Mouse (Mus musculus) left cerebral cortex, postnatal 14 days (tissue): ENCODE measurements around the gene Rest. TPM values are rescaled to one million over a fixed set of nuclear protein-coding genes. Genes with fewer than 3 reads are reported as not detected.

Experiments
- DNase-seq, 2 experiments: peaks; one replicate each; pipeline ENCODE4 v3.0.0; 2021 to 2022; ENCODE audit warnings: low spot score in 2 of 2, mixed read lengths in 1 of 2
- intact Hi-C: fragments of 180-260 bp; cut with DNase I; formaldehyde crosslinking; loops from one replicate; pipeline ENCODE4 v1.15.1; 2025
- microRNA-seq, 2 experiments: library from miRNA; unstranded; fragments of <30 nt; microRNA quantifications; one replicate each; pipeline ENCODE4 v1.2.0; 2022
- total RNA-seq, 2 experiments: library from RNA; stranded (reverse); gene quantifications; 2 replicates each; pipeline ENCODE4 v1.2.3; 2021

The Rest gene
- total RNA-seq, 2 experiments from 2014 or later, result 4.2 TPM

DNA sequence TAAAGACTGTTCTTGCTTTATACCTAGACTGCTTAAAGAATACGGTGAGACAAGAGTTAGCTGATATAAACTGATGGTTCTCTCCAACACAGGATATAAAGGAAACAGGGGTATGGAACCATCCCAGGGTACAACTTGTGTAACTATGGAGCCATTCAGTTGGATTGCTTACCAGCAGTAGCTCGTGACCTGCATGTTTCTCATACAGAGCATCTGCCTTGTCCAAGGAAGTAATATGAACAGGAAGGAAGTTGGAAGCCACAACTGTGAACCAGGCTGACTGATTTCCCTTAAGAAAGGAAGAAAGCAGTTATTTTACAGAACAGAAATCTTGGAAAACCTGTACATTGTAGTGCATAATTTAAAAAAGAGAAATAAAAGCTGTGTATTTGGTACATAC, 34.2 kb downstream of the Rest start:
- intact Hi-C loops, result no loop called here
- DNase-seq, result no peak

DNA sequence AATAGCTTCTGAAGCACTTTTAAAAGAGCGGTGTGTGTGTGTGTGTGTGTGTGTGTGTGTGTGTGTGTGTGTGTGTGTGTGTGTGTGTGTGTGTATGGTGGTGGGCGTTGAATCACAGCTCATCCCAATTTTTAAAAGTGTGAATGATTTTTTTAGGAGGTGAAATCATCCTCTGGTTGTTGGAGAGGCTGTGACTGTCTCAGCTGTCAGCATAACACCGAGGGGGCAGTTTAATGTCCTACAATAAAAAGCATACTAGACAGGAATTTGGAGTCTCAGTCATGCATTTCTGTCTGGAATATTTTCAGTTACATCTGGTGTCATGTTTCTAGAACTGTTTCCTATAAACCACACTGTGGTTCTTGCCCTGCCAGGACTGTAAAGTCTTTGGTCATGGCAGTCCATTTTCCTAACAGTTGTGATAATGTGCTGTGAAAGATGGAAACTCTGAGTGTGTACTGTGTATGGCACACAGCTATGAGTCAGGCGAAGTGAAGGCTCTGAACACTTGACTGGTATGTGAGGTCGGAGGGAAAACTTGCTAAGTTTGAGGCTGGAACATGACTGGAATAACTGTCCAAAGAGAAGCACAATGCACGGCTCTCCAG, 36.1 kb downstream of the Rest start:
- peak in 1 of 2 experiments; percentile 32 for DNase-seq
- intact Hi-C loops, result no loop called here

DNA sequence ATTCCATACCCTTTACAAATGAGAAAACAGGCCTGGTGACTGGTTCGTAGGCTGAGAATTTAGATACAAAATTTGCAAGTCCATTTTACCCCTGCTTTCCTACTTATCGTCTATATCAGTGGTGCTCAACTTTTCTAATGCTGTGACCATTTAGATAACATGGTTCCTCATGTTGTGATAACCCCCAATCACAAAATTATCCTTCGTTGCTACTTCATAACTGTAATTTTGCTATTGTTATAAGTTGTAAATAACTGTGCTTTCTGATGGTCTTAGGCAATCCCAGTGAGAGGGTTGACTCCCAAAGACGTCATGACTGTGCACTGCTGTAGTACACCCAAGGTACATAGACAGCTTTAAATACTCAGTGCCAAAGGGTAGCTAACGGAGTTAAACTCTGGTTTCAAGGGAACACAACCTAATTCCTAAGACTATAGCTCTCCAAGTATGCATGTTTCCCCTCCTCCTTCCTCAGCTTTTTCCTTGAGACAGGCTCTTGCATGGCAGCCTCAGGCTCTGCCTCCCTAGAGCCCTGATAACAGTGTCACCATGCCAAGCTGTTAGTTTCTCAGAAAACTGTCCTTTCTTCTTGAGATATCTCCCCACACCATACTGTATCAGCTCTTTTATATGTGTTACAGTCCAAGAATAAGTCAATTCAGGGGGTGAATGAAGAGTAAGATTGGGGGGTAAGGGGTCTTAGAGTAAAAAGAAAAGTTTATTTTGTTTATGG, 42.7 kb downstream of the Rest start:
- no peak for DNase-seq
- intact Hi-C loops, result no loop called here

DNA sequence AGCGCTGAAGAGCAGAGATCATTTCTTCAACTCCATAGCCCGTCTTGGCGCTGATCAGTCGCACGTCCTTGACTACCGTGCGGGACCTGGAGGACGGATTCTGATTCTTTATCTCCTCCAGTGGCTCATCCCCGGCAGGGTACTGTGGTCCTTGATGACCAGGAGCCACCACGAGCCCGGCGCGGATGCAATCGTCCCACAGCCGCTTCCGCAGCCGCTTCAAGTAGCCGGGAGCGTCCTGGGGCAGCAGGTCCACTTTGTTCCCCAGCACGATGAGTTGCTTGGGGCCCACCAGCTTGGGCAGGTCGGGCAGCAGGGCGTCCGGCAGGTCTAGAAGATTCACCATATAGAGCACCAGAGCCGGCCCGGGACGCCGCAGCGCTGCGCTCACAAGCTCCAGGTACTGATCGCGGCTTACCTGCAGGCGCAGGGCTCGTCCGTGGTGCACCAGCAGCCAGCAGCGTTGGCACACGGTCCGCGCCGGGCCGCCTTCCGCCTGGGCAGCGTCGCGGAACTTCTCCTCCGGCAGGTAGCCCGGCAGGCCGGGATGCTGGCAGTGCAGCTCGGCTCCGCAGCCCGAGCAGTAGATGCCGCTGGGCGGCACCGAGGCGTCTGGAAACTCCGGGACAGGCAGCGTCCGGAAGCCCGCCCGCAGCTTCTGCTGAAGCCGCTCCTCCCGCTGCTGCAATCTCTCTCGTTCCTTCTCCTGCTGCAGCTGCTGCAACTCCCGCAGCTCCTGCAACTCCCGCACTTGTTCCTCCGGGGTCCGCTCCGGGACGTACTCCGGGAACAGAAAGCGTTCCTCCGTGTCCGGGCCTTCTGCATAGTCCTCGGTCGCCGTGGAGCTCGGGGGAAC, 44.0 kb downstream of the Rest start:
- intact Hi-C loops, result no loop called here
- peak in 1 of 2 experiments; percentile 8 for DNase-seq

DNA sequence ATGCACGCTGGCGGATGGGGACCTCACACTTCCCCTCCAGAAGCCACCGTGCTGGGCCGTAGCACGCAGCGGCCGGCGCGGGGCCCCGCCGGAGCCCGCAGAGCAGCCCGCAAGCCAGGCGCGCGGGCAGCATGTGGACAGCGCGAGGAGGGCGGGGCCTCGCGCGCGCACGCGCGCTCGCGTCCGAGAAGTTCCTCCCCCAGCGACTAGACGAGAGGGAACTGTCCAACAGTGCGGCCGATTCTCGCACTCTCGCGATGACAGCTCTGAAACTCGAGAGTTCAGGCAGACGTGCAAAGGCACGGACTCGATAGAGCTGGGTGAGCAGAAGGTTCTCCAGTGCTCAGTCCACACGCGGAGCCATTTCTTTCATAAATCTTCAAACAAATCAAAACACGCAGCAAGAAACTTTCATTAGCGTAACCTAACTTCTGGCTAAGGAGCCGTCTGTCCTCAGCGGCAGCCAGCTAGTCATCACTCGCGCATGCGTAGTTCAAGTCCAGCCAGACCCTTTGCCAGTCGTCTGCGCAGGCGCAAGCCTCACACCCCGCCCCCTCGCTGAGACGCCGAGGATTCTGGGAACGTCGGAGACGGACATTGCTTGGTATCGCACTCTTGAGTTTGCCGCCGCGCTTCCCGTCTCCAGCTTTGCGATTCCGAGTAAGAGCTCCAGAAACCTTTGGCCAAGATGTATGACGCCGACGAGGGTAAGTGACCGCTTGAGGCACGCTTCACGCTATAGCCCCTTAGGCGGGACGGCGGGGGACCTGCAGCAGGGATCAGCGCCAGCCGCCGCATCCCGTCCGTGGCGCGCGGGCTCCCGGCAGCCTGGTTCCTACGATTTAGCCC, 44.9 kb downstream of the Rest start, which contains the start of the genes Noa1 and Polr2b:
Gene Noa1 (minus strand): TSS at position 161 of the 849 bp plus-strand sequence.
Gene Polr2b (plus strand): TSS at position 224 of the 849 bp plus-strand sequence.
- intact Hi-C loops, result no loop called here
- peak; percentile 98 to 99 for DNase-seq

DNA sequence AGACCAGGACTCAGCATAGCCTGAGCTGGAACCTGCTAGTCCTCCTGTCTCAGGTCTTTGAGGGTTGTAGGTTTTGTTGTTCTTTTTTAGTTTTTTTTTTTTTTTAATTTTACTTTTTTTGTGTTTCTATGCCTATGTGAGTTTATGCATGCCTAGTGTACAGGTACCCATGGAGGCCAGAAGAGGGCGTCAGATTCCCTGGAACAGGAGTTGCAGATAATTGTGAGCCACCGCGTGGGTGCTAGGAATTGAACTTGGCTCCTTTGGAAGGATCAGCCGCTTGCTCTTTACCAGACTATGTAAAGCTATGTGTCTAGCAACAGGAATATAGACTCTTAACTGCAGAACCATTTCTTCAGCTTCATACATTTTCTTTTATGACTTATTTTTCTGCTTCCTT, 48.9 kb downstream of the Rest start:
- DNase-seq, result no peak
- intact Hi-C loops, result no loop called here

DNA sequence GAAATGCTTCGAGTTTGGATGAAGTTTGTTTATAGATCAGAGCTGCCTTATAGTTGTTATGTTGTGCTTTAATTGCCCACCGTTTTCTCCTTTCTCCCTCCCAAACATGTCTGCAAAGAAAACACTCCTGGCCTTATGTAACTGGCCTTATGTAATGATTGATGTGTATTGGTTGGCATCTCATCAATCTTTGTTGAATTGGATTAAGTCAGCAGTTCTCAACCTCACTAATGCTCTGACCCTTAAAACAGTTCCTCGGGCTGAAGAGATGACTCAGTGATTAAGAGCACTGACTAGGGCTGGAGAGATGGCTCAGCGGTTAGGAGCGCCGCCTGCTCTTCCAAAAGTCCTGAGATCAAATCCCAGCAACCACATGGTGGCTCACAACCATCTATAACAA, 49.7 kb downstream of the Rest start:
- intact Hi-C loops, result no loop called here
- no peak for DNase-seq

DNA sequence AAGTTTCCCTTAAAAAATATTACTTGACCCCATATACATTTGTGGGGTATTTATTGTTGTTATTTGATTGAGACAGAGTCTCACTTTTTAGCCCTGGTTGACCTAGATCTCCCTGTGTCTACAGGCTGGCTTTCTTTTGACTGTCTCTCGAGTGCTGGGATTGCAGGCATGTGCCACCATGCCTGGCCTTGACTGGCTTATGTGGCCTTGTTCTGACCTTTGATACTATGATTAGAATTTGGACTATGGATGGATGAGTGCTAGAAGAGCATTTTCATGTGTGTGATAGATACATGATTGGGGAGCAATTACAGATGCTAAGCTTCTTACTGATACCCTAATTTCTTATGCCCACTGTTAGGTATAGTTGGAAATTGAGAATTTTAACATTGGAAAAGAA, 59.6 kb downstream of the Rest start:
- no peak for DNase-seq
- intact Hi-C loops, result loop anchor here (5.0 kb wide), 1 partner anchor 343 kb away; no protein-coding TSS in a partner anchor

DNA sequence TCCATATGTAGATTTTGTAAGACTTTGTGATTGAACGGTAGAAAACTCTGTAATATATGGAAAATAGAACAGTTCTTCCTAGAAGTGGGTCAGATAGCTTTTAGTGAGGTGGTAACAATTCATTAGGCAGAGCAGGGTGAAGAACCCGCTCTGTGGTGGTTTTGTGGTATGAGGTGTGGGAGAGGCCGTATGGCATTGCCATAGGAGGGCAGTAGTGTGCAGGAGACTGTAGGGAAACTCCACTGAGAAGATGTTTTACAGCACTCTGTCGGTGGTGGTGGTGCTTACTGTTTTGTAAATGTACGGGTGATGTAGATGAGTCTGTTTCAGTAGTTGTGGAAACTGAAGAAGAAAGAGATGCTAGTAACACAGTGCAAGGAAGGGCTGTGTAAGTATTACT, 64.9 kb downstream of the Rest start:
- intact Hi-C loops, result no loop called here
- no peak for DNase-seq

Small RNA genes lying within 50 kb of the gene (microRNA-seq; reads per million reads assigned to microRNA genes)
- 0 reads per million in 2 experiments for gene Mir5098

Other genes starting within 250 kb of the Rest start
- gene Thegl, start 249.5 kb upstream of the Rest start, total RNA-seq, result under 1 TPM; 0.55 to 0.83 TPM
- gene Hopx, start 150.4 kb upstream of the Rest start, total RNA-seq, result 10 to 100 TPM; 21.4 to 26.3 TPM
- gene Spink2, start 54.0 kb upstream of the Rest start, total RNA-seq, result not detected
- gene Noa1, start 44.6 kb downstream of the Rest start, total RNA-seq, result 10 to 100 TPM; 22.8 to 24.6 TPM
- gene Polr2b, start 44.7 kb downstream of the Rest start, total RNA-seq, result 10 to 100 TPM; 46.6 to 51.7 TPM
- 10 to 100 TPM; 66.5 to 70.9 TPM for gene Igfbp7, start 142.6 kb downstream of the Rest start, total RNA-seq